Mouse (Mus musculus) thymus, postnatal 0 days (tissue): Measurements from ENCODE around the gene Ier2. TPM values are rescaled to one million over a fixed set of nuclear protein-coding genes. Genes with fewer than 3 reads are reported as not detected.
"Not testable (repeated sequence)": the region's sequence is repeated elsewhere in the genome, so short reads cannot be mapped to it uniquely, and the experiment has no call there.

Experiments used
- DNase-seq: peaks from one replicate; pipeline ENCODE4 v3.0.0-alpha.2; 2015; ENCODE audit warnings: low spot score
- polyA plus RNA-seq: library from polyadenylated mRNA; unstranded; fragments of >200 nt; fragmentation: Nextera tagmentation; extraction: Ambion mirVana; gene quantifications from 2 replicates; pipeline ENCODE4 v1.2.1, GENCODE M21; 2015

Ier2 gene
- polyA plus RNA-seq, 1 experiment from 2014 or later = 86.0 TPM

- no peak for DNase-seq
Measured at GRCm38 (mm10) chr8:84640010-84640588, 22.6 kb downstream of the Ier2 start.

GRCm38 (mm10) chr8:84639162-84640009 is 23.3 kb downstream of the Ier2 start:
- DNase-seq = peak; percentile 95

GRCm38 (mm10) chr8:84638555-84639161 is 24.0 kb downstream of the Ier2 start:
- peak; percentile 29 for DNase-seq

- DNase-seq = peak; percentile 61
Measured at GRCm38 (mm10) chr8:84637946-84638554, 24.6 kb downstream of the Ier2 start.

GRCm38 (mm10) chr8:84636051-84636691 is 26.5 kb downstream of the Ier2 start:
- no peak for DNase-seq

- no peak for DNase-seq
Measured at GRCm38 (mm10) chr8:84635397-84636050, 27.1 kb downstream of the Ier2 start.

GRCm38 (mm10) chr8:84634849-84635304 is 27.8 kb downstream of the Ier2 start:
- no peak for DNase-seq

GRCm38 (mm10) chr8:84633841-84634584 is 28.6 kb downstream of the Ier2 start:
- no peak for DNase-seq

GRCm38 (mm10) chr8:84631813-84632212 is 30.8 kb downstream of the Ier2 start:
- no peak for DNase-seq

GRCm38 (mm10) chr8:84630145-84630544 is 32.5 kb downstream of the Ier2 start:
- DNase-seq = no peak

GRCm38 (mm10) chr8:84629586-84629985 is 33.1 kb downstream of the Ier2 start:
- no peak for DNase-seq

- DNase-seq = not testable (repeated sequence)
Measured at GRCm38 (mm10) chr8:84623425-84623824, 39.2 kb downstream of the Ier2 start.

GRCm38 (mm10) chr8:84621102-84621625 is 41.5 kb downstream of the Ier2 start:
- DNase-seq = no peak

GRCm38 (mm10) chr8:84617005-84617404 is 45.6 kb downstream of the Ier2 start:
- no peak for DNase-seq

GRCm38 (mm10) chr8:84615666-84616485 is 46.8 kb downstream of the Ier2 start:
- no peak for DNase-seq

- DNase-seq = peak; percentile 64
Measured at GRCm38 (mm10) chr8:84614512-84615223, 48.0 kb downstream of the Ier2 start.
